Mouse (Mus musculus) limb, embryonic 11.5 days (tissue): ENCODE measurements around the gene Cdh23. TPM values are rescaled to one million over a fixed set of nuclear protein-coding genes. Genes with fewer than 3 reads are reported as not detected.

Experiments
- ATAC-seq: fragments of 200-750 bp; cut with Nextera tagmentation; 2 replicates; pipeline ENCODE4 v1.8.0; 2017; ENCODE audit warnings: low read depth; ENCODE audit not compliant: insufficient number of reproducible peaks, low FRiP score, low TSS enrichment
- DNase-seq: peaks from one replicate; pipeline ENCODE4 v3.0.0-alpha.2; 2015; ENCODE audit warnings: low spot score
- H3K27ac ChIP-seq: fragments of 300-500 bp; sonication (generic); replicated peaks from 2 replicates; pipeline ENCODE4 v1.5.1; 2014; ENCODE audit warnings: low read depth, mild to moderate bottlenecking, low read length
- H3K27me3 ChIP-seq: fragments of 300-500 bp; sonication (generic); 2 replicates; pipeline ENCODE4 v1.6.1; 2014; ENCODE audit warnings: mild to moderate bottlenecking, low read length, mixed read lengths; ENCODE audit not compliant: control insufficient read depth, insufficient read depth
- H3K36me3 ChIP-seq: fragments of 300-500 bp; sonication (generic); 2 replicates; pipeline ENCODE4 v1.6.1; 2014; ENCODE audit warnings: mild to moderate bottlenecking, low read length, moderate library complexity, mixed read lengths; ENCODE audit not compliant: control insufficient read depth, insufficient read depth
- H3K4me1 ChIP-seq: fragments of 300-500 bp; sonication (generic); 2 replicates; pipeline ENCODE4 v1.6.1; 2014; ENCODE audit warnings: low read length, mixed read lengths; ENCODE audit not compliant: control insufficient read depth, insufficient read depth
- H3K4me2 ChIP-seq: fragments of 300-500 bp; sonication (generic); 2 replicates; pipeline ENCODE4 v1.6.1; 2014; ENCODE audit warnings: low read depth, mild to moderate bottlenecking, moderate library complexity; ENCODE audit not compliant: severe bottlenecking
- H3K4me3 ChIP-seq: fragments of 300-500 bp; sonication (generic); 2 replicates; pipeline ENCODE4 v1.5.1; 2014; ENCODE audit warnings: low read depth, low read length
- H3K9ac ChIP-seq: fragments of 300-500 bp; sonication (generic); 2 replicates; pipeline ENCODE4 v1.6.1; 2014; ENCODE audit warnings: mild to moderate bottlenecking, low read length
- H3K9me3 ChIP-seq: fragments of 300-500 bp; sonication (generic); 2 replicates; pipeline ENCODE4 v1.6.1; 2016; ENCODE audit warnings: low read length; ENCODE audit not compliant: control insufficient read depth
- WGBS: fragments of 180-500 bp; shearing (Covaris S2); extraction: QIAGEN DNeasy Blood & Tissue Kit; methylation state at CpG from one replicate; pipeline ENCODE4 v1.1.7; 2014; 5-methylcytosine and 5-hydroxymethylcytosine counted together
- polyA plus RNA-seq: library from polyadenylated mRNA; unstranded; fragments of >200 nt; fragmentation: Nextera tagmentation; extraction: Ambion mirVana; gene quantifications from 2 replicates; pipeline ENCODE4 v1.2.1, GENCODE M21; 2014

Gene Cdh23
- polyA plus RNA-seq, 1 experiment from 2014 or later = 0.16 TPM

- H3K4me3 ChIP-seq = no peak overlapping the region
- no peaks in the 10 kb centered on the region for H3K4me1 ChIP-seq
- no peak overlapping the region; the same call in 1 of the 2 replicates for H3K9ac ChIP-seq
- no peaks in the 10 kb centered on the region for H3K36me3 ChIP-seq
- 63% methylated on average over 2 of the region's 2 CpGs for WGBS
- H3K27ac ChIP-seq = no peak overlapping the region
- no peaks in the 10 kb centered on the region for H3K27me3 ChIP-seq
- H3K9me3 ChIP-seq = no peaks in the 10 kb centered on the region
- H3K4me2 ChIP-seq = no peak overlapping the region
- ATAC-seq (no peak), DNase-seq (no peak)
These were observed 204.8 kb downstream of the Cdh23 start for GRCm38 (mm10) chr10:60491538-60491937.

GRCm38 (mm10) chr10:60481381-60481780 lies 214.9 kb downstream of the Cdh23 start:
- Histone ChIP-seq H3K4me2 (no peak overlapping the region), H3K9me3 (no peaks in the 10 kb centered on the region), H3K4me1 (no peaks in the 10 kb centered on the region), H3K27me3 (no peaks in the 10 kb centered on the region; the same call in 1 of the 2 replicates), H3K27ac (no peak overlapping the region), H3K4me3 (no peak overlapping the region), H3K36me3 (no peaks in the 10 kb centered on the region), H3K9ac (no peak overlapping the region)
- ATAC-seq = no peak
- WGBS = 91% methylated on average over 6 of the region's 6 CpGs
- no peak for DNase-seq

GRCm38 (mm10) chr10:60474549-60474948 lies 221.7 kb downstream of the Cdh23 start:
- peaks cover 2% of the 10 kb centered on the region; the same call in 1 of the 2 replicates for H3K27me3 ChIP-seq
- H3K4me2 ChIP-seq = no peak overlapping the region
- 78% methylated on average over 5 of the region's 5 CpGs for WGBS
- H3K4me3 ChIP-seq = no peak overlapping the region
- no peak overlapping the region for H3K9ac ChIP-seq
- H3K9me3 ChIP-seq = no peaks in the 10 kb centered on the region
- DNase-seq (no peak), ATAC-seq (no peak)
- no peak overlapping the region for H3K27ac ChIP-seq
- no peaks in the 10 kb centered on the region for H3K36me3 ChIP-seq
- H3K4me1 ChIP-seq = no peaks in the 10 kb centered on the region

- Histone ChIP-seq H3K9me3 (no peaks in the 10 kb centered on the region), H3K27ac (no peak overlapping the region), H3K27me3 (peaks cover 2% of the 10 kb centered on the region; the same call in 1 of the 2 replicates), H3K4me3 (no peak overlapping the region), H3K9ac (no peak overlapping the region), H3K4me1 (no peaks in the 10 kb centered on the region), H3K4me2 (no peak overlapping the region), H3K36me3 (no peaks in the 10 kb centered on the region)
- ATAC-seq (no peak), DNase-seq (no peak)
- 59% methylated on average over 8 of the region's 9 CpGs for WGBS
These were observed 222.4 kb downstream of the Cdh23 start for GRCm38 (mm10) chr10:60473782-60474322.

- ATAC-seq = no peak
- no peaks in the 10 kb centered on the region for H3K36me3 ChIP-seq
- DNase-seq = no peak
- H3K4me1 ChIP-seq = no peaks in the 10 kb centered on the region
- H3K27ac ChIP-seq = no peak overlapping the region
- no peaks in the 10 kb centered on the region for H3K27me3 ChIP-seq
- H3K9ac ChIP-seq = no peak overlapping the region
- WGBS = 45% methylated on average over 4 of the region's 4 CpGs
- H3K9me3 ChIP-seq = no peaks in the 10 kb centered on the region
- H3K4me3 ChIP-seq = no peak overlapping the region
- no peak overlapping the region for H3K4me2 ChIP-seq
These were observed 228.5 kb downstream of the Cdh23 start for GRCm38 (mm10) chr10:60467752-60468151.

- Histone ChIP-seq H3K4me1 (no peaks in the 10 kb centered on the region), H3K27ac (no peak overlapping the region), H3K9me3 (no peaks in the 10 kb centered on the region), H3K9ac (no peak overlapping the region), H3K36me3 (no peaks in the 10 kb centered on the region), H3K4me2 (no peak overlapping the region), H3K27me3 (no peaks in the 10 kb centered on the region), H3K4me3 (no peak overlapping the region)
- ATAC-seq (no peak), DNase-seq (no peak)
- WGBS = 75% methylated on average over 13 of the region's 13 CpGs
These were observed 232.2 kb downstream of the Cdh23 start for GRCm38 (mm10) chr10:60463953-60464647.

GRCm38 (mm10) chr10:60456662-60457397 lies 239.5 kb downstream of the Cdh23 start:
- 18% methylated on average over 8 of the region's 8 CpGs for WGBS
- Histone ChIP-seq H3K9me3 (no peaks in the 10 kb centered on the region), H3K4me3 (no peak overlapping the region), H3K4me1 (no peaks in the 10 kb centered on the region), H3K27me3 (no peaks in the 10 kb centered on the region), H3K9ac (no peak overlapping the region), H3K4me2 (no peak overlapping the region), H3K36me3 (no peaks in the 10 kb centered on the region), H3K27ac (no peak overlapping the region)
- ATAC-seq (no peak), DNase-seq (no peak)

- no peak for ATAC-seq
- no peak for DNase-seq
- Histone ChIP-seq H3K27me3 (no peaks in the 10 kb centered on the region), H3K4me3 (no peak overlapping the region), H3K27ac (no peak overlapping the region), H3K4me1 (no peaks in the 10 kb centered on the region), H3K9me3 (no peaks in the 10 kb centered on the region), H3K4me2 (no peak overlapping the region), H3K9ac (no peak overlapping the region), H3K36me3 (no peaks in the 10 kb centered on the region)
- WGBS = 71% methylated on average over 5 of the region's 8 CpGs
These were observed 241.1 kb downstream of the Cdh23 start for GRCm38 (mm10) chr10:60455193-60455592.
